Mouse (Mus musculus): ENCODE results near the gene Srsf3. TPM values are rescaled to one million over a fixed set of nuclear protein-coding genes. Genes with fewer than 3 reads are reported as not detected.

Srsf3 gene
- total and polyA plus RNA-seq, 3 experiments = 64.5 to 84.9 (median 84.5) TPM

DNA sequence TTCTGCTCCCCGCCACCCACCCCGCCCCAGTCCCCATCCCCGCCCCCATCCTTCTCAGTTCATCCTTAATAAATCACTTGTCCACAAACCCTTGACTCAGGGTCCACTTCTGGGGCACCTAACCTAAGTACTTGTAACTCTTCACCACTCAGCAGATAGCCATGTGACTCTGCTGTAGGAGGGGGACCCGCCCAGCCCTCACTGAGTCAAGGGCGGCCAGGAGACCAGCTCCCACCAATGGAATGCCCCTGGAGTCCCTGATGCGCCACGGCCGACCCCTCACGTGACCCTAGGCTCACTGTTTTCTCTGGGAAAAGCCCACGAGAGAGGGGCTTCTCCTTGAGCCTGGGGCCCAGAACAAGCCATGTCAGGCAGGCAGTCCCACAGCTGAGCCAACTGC is 36.6 kb downstream of the Srsf3 start:
- WGBS = 78% methylated on average over 10 of the region's 10 CpGs
- H3K36me3 ChIP-seq (ENCODE audit: control insufficient read depth, insufficient read depth, low read length) = no peaks in the 10 kb centered on the region
- TF ChIP-seq POLR2A (IDR thresholded peaks at IDR 0.05; ENCODE audit: insufficient read depth, low read depth, low read length) (no peak), CTCF (IDR thresholded peaks at IDR 0.05) (no peak), EP300 (IDR thresholded peaks at IDR 0.05; ENCODE audit: insufficient read depth, low read depth, low read length) (no peak)
- no peak overlapping the region for H3K4me3 ChIP-seq
- intact Hi-C loops (cut with DNase I) = no loop called here
- DNase-seq = no peak
- no peaks in the 10 kb centered on the region for H3K27me3 ChIP-seq (ENCODE audit: control insufficient read depth, insufficient read depth, low read length)
- H3K79me2 ChIP-seq (replicated peaks; ENCODE audit: control insufficient read depth, insufficient read depth, low read length) = no peaks in the 10 kb centered on the region
- H3K27ac ChIP-seq = no peak overlapping the region
- H3K9ac ChIP-seq (ENCODE audit: low read depth, low read length) = no peak overlapping the region
- H3K4me1 ChIP-seq (ENCODE audit: control insufficient read depth, insufficient read depth, low read length) = peaks cover 4% of the 10 kb centered on the region

GRCm38 (mm10) chr17:29071820-29072219 is 39.4 kb downstream of the Srsf3 start:
- Histone ChIP-seq H3K4me1 (ENCODE audit: control insufficient read depth, insufficient read depth, low read length) (peaks cover 4% of the 10 kb centered on the region), H3K79me2 (replicated peaks; ENCODE audit: control insufficient read depth, insufficient read depth, low read length) (no peaks in the 10 kb centered on the region), H3K27ac (no peak overlapping the region), H3K4me3 (no peak overlapping the region), H3K36me3 (ENCODE audit: control insufficient read depth, insufficient read depth, low read length) (no peaks in the 10 kb centered on the region), H3K9ac (ENCODE audit: low read depth, low read length) (no peak overlapping the region), H3K27me3 (ENCODE audit: control insufficient read depth, insufficient read depth, low read length) (no peaks in the 10 kb centered on the region)
- DNase-seq = no peak
- TF ChIP-seq POLR2A (IDR thresholded peaks at IDR 0.05; ENCODE audit: insufficient read depth, low read depth, low read length) = no peak
- TF ChIP-seq EP300 (IDR thresholded peaks at IDR 0.05; ENCODE audit: insufficient read depth, low read depth, low read length) = no peak
- TF ChIP-seq CTCF (IDR thresholded peaks at IDR 0.05) = no peak
- 64% methylated on average over 5 of the region's 5 CpGs for WGBS
- intact Hi-C loops (cut with DNase I) = no loop called here

GRCm38 (mm10) chr17:29072701-29073307 is 40.4 kb downstream of the Srsf3 start:
- H3K79me2 ChIP-seq (replicated peaks; ENCODE audit: control insufficient read depth, insufficient read depth, low read length) = no peaks in the 10 kb centered on the region
- H3K36me3 ChIP-seq (ENCODE audit: control insufficient read depth, insufficient read depth, low read length) = no peaks in the 10 kb centered on the region
- no peak overlapping the region for H3K4me3 ChIP-seq
- no peak overlapping the region for H3K27ac ChIP-seq
- peaks cover 4% of the 10 kb centered on the region for H3K4me1 ChIP-seq (ENCODE audit: control insufficient read depth, insufficient read depth, low read length)
- DNase-seq = no peak
- H3K27me3 ChIP-seq (ENCODE audit: control insufficient read depth, insufficient read depth, low read length) = no peaks in the 10 kb centered on the region
- no peak overlapping the region for H3K9ac ChIP-seq (ENCODE audit: low read depth, low read length)
- TF ChIP-seq EP300 (IDR thresholded peaks at IDR 0.05; ENCODE audit: insufficient read depth, low read depth, low read length) (no peak), CTCF (IDR thresholded peaks at IDR 0.05) (no peak), POLR2A (IDR thresholded peaks at IDR 0.05; ENCODE audit: insufficient read depth, low read depth, low read length) (no peak)
- WGBS = 21% methylated on average over 11 of the region's 11 CpGs
- intact Hi-C loops (cut with DNase I) = no loop called here

DNA sequence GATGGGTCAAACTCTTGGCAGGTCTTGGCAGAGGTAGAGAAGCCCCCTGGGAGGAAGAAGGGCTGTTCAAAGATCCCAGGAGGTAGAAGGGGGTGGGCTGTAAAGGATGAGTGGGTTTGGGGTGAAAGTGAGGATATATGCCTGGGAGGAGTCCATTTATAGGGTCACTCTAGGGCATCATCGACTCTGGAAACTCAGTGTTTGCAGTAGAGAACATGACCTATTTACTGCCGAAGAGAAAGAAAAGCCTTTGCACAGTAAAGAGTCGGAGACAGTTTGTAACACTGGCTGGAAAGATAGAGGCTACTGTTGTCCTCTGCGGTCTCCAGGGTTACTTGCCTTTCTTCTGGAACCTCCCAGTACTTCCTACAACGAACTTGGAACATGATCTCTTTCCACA is 40.9 kb downstream of the Srsf3 start:
- WGBS = 30% methylated on average over 5 of the region's 5 CpGs
- Histone ChIP-seq H3K36me3 (ENCODE audit: control insufficient read depth, insufficient read depth, low read length) (no peaks in the 10 kb centered on the region), H3K27me3 (ENCODE audit: control insufficient read depth, insufficient read depth, low read length) (no peaks in the 10 kb centered on the region), H3K4me1 (ENCODE audit: control insufficient read depth, insufficient read depth, low read length) (peaks cover 4% of the 10 kb centered on the region), H3K4me3 (no peak overlapping the region), H3K27ac (no peak overlapping the region), H3K79me2 (replicated peaks; ENCODE audit: control insufficient read depth, insufficient read depth, low read length) (no peaks in the 10 kb centered on the region), H3K9ac (ENCODE audit: low read depth, low read length) (no peak overlapping the region)
- DNase-seq = no peak
- TF ChIP-seq EP300 (IDR thresholded peaks at IDR 0.05; ENCODE audit: insufficient read depth, low read depth, low read length) = no peak
- intact Hi-C loops (cut with DNase I) = no loop called here

DNA sequence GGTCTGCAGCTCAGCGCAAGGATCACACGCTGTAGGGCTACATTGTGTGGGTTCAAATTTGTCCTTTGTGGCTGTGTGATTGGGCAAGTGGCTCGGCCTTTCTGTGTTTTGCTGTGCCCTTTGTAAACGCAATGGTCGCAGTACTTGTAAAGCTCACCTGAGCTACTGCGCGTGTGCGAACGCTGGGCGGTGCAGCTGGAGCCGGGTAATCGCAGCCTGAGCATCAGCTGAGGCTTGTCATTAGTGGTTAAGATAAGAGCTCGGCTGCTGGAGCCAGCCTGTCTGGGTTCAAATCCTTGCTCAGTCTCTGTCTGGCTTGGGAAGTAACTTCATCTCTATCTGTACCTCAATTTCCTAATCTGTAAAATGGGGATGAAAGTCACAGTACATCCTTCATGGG is 41.7 kb downstream of the Srsf3 start:
- H3K4me3 ChIP-seq = no peak overlapping the region
- no peaks in the 10 kb centered on the region for H3K79me2 ChIP-seq (replicated peaks; ENCODE audit: control insufficient read depth, insufficient read depth, low read length)
- intact Hi-C loops (cut with DNase I) = no loop called here
- no peak overlapping the region for H3K9ac ChIP-seq (ENCODE audit: low read depth, low read length)
- H3K4me1 ChIP-seq (ENCODE audit: control insufficient read depth, insufficient read depth, low read length) = peaks cover 4% of the 10 kb centered on the region
- H3K36me3 ChIP-seq (ENCODE audit: control insufficient read depth, insufficient read depth, low read length) = no peaks in the 10 kb centered on the region
- 78% methylated on average over 13 of the region's 13 CpGs for WGBS
- no peak for DNase-seq
- H3K27ac ChIP-seq = no peak overlapping the region
- H3K27me3 ChIP-seq (ENCODE audit: control insufficient read depth, insufficient read depth, low read length) = no peaks in the 10 kb centered on the region
- TF ChIP-seq CTCF (IDR thresholded peaks at IDR 0.05) (no peak), EP300 (IDR thresholded peaks at IDR 0.05; ENCODE audit: insufficient read depth, low read depth, low read length) (no peak), POLR2A (IDR thresholded peaks at IDR 0.05; ENCODE audit: insufficient read depth, low read depth, low read length) (no peak)

- Histone ChIP-seq H3K27ac (no peak overlapping the region), H3K27me3 (ENCODE audit: control insufficient read depth, insufficient read depth, low read length) (no peaks in the 10 kb centered on the region), H3K79me2 (replicated peaks; ENCODE audit: control insufficient read depth, insufficient read depth, low read length) (no peaks in the 10 kb centered on the region), H3K4me3 (no peak overlapping the region), H3K9ac (ENCODE audit: low read depth, low read length) (no peak overlapping the region), H3K36me3 (ENCODE audit: control insufficient read depth, insufficient read depth, low read length) (no peaks in the 10 kb centered on the region), H3K4me1 (ENCODE audit: control insufficient read depth, insufficient read depth, low read length) (peaks cover 6% of the 10 kb centered on the region)
- intact Hi-C loops (cut with DNase I) = loop anchor here (2.0 kb wide), 1 partner anchor 13 kb away; no protein-coding TSS in a partner anchor
- TF ChIP-seq POLR2A (IDR thresholded peaks at IDR 0.05; ENCODE audit: insufficient read depth, low read depth, low read length) (no peak), CTCF (IDR thresholded peaks at IDR 0.05) (no peak), EP300 (IDR thresholded peaks at IDR 0.05; ENCODE audit: insufficient read depth, low read depth, low read length) (no peak)
- no peak for DNase-seq
- WGBS = 64% methylated on average over 8 of the region's 8 CpGs
Observed at GRCm38 (mm10) chr17:29076235-29076634, 43.8 kb downstream of the Srsf3 start.

Data from heart, adult 2 months (tissue).